Mouse (Mus musculus) embryonic facial prominence, embryonic 15.5 days (tissue): Measurements from ENCODE around the gene Ankrd23. TPM values are rescaled to one million over a fixed set of nuclear protein-coding genes. Genes with fewer than 3 reads are reported as not detected.

Experiments used
- ATAC-seq: fragments of 200-750 bp; cut with Nextera tagmentation; 2 replicates; pipeline ENCODE4 v1.8.0; 2017; ENCODE audit warnings: low read depth, moderate TSS enrichment; ENCODE audit not compliant: insufficient number of reproducible peaks, low FRiP score, low TSS enrichment
- H3K27ac ChIP-seq: fragments of 300-500 bp; sonication (generic); replicated peaks from 2 replicates; pipeline ENCODE4 v1.5.1; 2015; ENCODE audit warnings: mild to moderate bottlenecking, inconsistent platforms
- H3K27me3 ChIP-seq: fragments of 300-500 bp; sonication (generic); 2 replicates; pipeline ENCODE4 v1.6.1; 2015; ENCODE audit warnings: inconsistent platforms
- H3K36me3 ChIP-seq: fragments of 300-500 bp; sonication (generic); 2 replicates; pipeline ENCODE4 v1.6.1; 2015; ENCODE audit warnings: mild to moderate bottlenecking, inconsistent platforms
- H3K4me1 ChIP-seq: fragments of 300-500 bp; sonication (generic); 2 replicates; pipeline ENCODE4 v1.6.1; 2015; ENCODE audit warnings: inconsistent platforms
- H3K4me2 ChIP-seq: fragments of 300-500 bp; sonication (generic); replicated peaks from 2 replicates; pipeline ENCODE4 v1.6.1; 2015; ENCODE audit warnings: mild to moderate bottlenecking, inconsistent platforms
- H3K4me3 ChIP-seq: fragments of 300-500 bp; sonication (generic); replicated peaks from 2 replicates; pipeline ENCODE4 v1.5.1; 2015; ENCODE audit warnings: mild to moderate bottlenecking, inconsistent platforms
- H3K9ac ChIP-seq: fragments of 300-500 bp; sonication (generic); 2 replicates; pipeline ENCODE4 v1.6.1; 2015; ENCODE audit warnings: inconsistent platforms
- H3K9me3 ChIP-seq: fragments of 300-500 bp; sonication (generic); replicated peaks from 2 replicates; pipeline ENCODE4 v1.6.1; 2016; ENCODE audit warnings: inconsistent platforms
- WGBS: fragments of 180-500 bp; shearing (Covaris S2); methylation state at CpG from one replicate; pipeline ENCODE4 v1.1.7; 2015; 5-methylcytosine and 5-hydroxymethylcytosine counted together
- microRNA-seq: library from miRNA; unstranded; fragments of <30 nt; microRNA quantifications from one replicate; pipeline ENCODE4, GENCODE M21; 2016; ENCODE audit warnings: borderline number of aligned reads
- polyA plus RNA-seq: library from polyadenylated mRNA; unstranded; fragments of >200 nt; fragmentation: Nextera tagmentation; extraction: Ambion mirVana; gene quantifications from 2 replicates; pipeline ENCODE4 v1.2.1, GENCODE M21; 2015

Ankrd23 gene
- polyA plus RNA-seq, 1 experiment from 2014 or later = 21.6 TPM

GRCm38 (mm10) chr1:36483825-36484224 lies 52.9 kb downstream of the Ankrd23 start:
- no peak overlapping the region for H3K4me2 ChIP-seq
- 38% methylated on average over 4 of the region's 4 CpGs for WGBS
- no peak overlapping the region for H3K9ac ChIP-seq
- H3K4me1 ChIP-seq = 0 out of 2 replicates have a peak, but pooled peaks cover 4% of the 10 kb centered on the region
- no peak for ATAC-seq
- no peaks in the 10 kb centered on the region for H3K27me3 ChIP-seq
- no peak overlapping the region for H3K27ac ChIP-seq
- H3K9me3 ChIP-seq = no peaks in the 10 kb centered on the region
- H3K4me3 ChIP-seq = no peak overlapping the region
- no peaks in the 10 kb centered on the region for H3K36me3 ChIP-seq

Small RNA genes within 50 kb of the gene (microRNA-seq; reads per million reads assigned to microRNA genes)
- gene Gm47280 = not detected

Other genes starting within 250 kb of the Ankrd23 start
- gene Arid5a, start 229.2 kb downstream of the Ankrd23 start, polyA plus RNA-seq = 15.5 and 16.1 TPM in 2 replicates
- 42.2 TPM in 2 replicates for gene Kansl3, start 167.7 kb downstream of the Ankrd23 start, polyA plus RNA-seq
- 1.0 and 1.2 TPM in 2 replicates for gene Fer1l5, start 164.6 kb downstream of the Ankrd23 start, polyA plus RNA-seq
- 45.9 and 52.0 TPM in 2 replicates for gene Lman2l, start 91.6 kb downstream of the Ankrd23 start, polyA plus RNA-seq
- gene Cnnm4, start 65.3 kb downstream of the Ankrd23 start, polyA plus RNA-seq = 15.0 and 15.8 TPM in 2 replicates
- gene Cnnm3, start 25.0 kb downstream of the Ankrd23 start, polyA plus RNA-seq = 3.8 and 4.3 TPM in 2 replicates
- gene Gm42417, start 2.5 kb upstream of the Ankrd23 start, polyA plus RNA-seq = 0.25 and 0.40 TPM in 2 replicates
- gene Ankrd39, start 10.6 kb upstream of the Ankrd23 start, polyA plus RNA-seq = 25.7 and 29.5 TPM in 2 replicates
- gene Sema4c, start 21.5 kb upstream of the Ankrd23 start, polyA plus RNA-seq = 18.6 and 19.6 TPM in 2 replicates
- 1.3 and 3.5 TPM in 2 replicates for gene Fam178b, start 146.3 kb upstream of the Ankrd23 start, polyA plus RNA-seq
- gene Cox5b, start 154.6 kb upstream of the Ankrd23 start, polyA plus RNA-seq = 549 and 569 TPM in 2 replicates
- gene 4933424G06Rik, start 173.3 kb upstream of the Ankrd23 start, polyA plus RNA-seq = 0.34 and 0.44 TPM in 2 replicates
- 110 and 118 TPM in 2 replicates for gene Actr1b, start 177.5 kb upstream of the Ankrd23 start, polyA plus RNA-seq
- gene Zap70, start 224.9 kb upstream of the Ankrd23 start, polyA plus RNA-seq = 0.64 and 0.85 TPM in 2 replicates